Mouse (Mus musculus): ENCODE measurements around the gene Heatr5a.

Gene Heatr5a

GRCm38 (mm10) chr12:51971070-51971664 lies at the start of gene Heatr5a:
Gene Heatr5a, minus strand, starts transcription at chr12:51971321.
- peak; percentile 65 for DNase-seq (ENCODE audit: low read depth)

DNA sequence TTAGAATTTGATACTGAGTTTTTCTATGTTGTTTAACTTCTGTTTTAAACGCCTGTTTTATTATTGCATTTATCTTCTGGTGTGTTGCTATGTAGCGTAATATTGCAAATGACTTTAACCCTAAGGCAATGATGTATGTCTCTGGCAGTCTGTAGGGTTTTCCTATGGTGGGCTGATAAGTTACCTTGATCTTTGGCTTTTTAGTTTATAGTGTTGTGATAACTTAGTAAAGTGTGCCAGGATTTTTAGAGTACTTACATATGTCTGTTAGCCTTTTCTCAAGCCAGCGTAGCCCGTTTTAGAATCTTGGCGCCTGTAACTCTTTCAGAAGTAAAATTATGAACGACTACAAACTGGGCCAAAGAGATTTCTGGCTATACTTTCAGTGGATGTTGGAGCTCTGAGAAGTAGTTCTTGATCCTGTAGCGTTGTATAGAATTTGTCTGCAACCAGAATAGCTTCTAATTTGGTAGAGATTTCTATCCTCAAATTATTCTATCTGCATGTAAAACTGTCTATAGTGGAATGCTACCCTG lies 43.4 kb upstream of the Heatr5a start:
- DNase-seq (ENCODE audit: low read depth), result no peak

DNA sequence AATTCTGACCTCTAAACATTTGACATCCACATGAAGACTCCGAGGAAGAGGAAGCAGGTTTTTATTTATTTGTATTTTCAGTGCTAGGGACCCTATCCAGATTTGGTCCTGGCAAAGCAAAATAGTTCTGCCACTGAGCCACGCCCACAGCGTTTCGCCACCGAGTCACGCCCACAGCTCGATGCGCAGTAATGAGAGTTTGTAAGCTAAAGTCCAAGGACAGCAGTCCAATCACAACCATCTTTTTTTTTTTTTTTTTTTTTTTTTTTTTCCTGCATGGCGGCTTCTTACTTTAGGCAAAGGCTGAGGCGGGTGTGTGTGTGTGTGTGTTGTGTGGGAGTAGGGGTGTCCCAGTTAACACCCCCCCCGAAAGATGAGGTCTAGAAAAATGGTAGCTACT lies 42.9 kb upstream of the Heatr5a start:
- no peak for DNase-seq (ENCODE audit: low read depth)

DNA sequence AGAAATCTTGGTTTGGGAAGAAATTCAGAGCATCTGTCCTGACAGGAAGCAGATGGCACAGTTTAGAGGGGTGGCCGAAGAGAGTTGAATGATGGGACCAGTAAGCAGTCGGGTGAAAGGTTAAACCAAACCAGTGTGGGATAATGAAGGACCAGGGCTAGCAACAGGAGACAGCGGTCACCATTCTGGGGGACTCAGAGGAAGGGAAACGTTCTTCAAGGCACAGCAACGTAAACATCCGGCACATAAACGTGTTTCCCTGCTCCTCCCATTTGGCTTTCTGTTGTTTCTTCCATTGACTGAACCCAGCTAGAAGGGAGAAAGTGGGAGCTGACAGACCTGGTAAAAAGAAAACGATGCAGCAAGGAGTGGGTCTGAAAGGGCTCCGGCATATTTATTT lies 42.2 kb upstream of the Heatr5a start:
- DNase-seq (ENCODE audit: low read depth), result no peak

DNA sequence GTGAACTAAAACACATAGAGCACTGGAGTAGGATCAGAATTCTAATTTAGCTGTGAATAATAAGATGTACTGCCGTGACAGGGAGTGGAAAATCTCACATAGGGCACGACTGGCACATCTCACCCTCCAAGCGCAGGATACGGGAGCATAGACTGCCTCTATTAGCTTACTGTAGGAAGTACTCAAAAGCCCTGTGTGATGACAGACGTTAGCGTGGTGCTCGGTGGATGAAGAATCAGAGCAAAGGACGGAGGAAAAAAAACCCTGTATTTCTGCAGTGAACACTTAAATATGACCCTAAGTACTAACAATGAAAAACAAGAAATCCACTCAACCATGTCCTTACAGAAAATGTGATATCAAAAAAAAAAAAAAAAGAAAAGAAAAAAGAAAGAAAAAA lies 41.0 kb upstream of the Heatr5a start:
- no peak for DNase-seq (ENCODE audit: low read depth)

GRCm38 (mm10) chr12:52010630-52010961 lies 39.5 kb upstream of the Heatr5a start:
- peak; percentile 32 for DNase-seq (ENCODE audit: low read depth)

GRCm38 (mm10) chr12:52009928-52010629 lies 39.0 kb upstream of the Heatr5a start:
- DNase-seq (ENCODE audit: low read depth), result no peak

DNA sequence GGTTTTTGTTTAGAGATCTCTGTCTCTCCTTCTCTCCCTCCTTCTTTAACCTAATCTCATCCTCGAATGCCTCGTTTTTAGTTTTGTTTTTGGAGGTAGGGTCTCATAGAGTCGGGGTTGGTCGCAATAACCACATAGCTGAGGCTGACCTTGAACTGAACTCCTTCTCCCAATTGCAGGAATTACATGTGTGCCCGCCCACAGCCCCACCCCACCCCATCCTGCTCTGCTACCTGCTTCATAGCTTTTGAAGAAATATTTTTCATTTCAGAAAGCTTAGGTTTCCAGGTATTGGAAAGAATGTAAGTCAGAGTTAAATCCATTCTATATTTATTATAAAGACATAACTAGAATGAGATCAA lies 35.5 kb upstream of the Heatr5a start:
- DNase-seq (ENCODE audit: low read depth), result no peak

- DNase-seq (ENCODE audit: low read depth), result peak; percentile 79
These were observed 34.9 kb upstream of the Heatr5a start, which contains the start of gene Dtd2 for GRCm38 (mm10) chr12:52005877-52006632. Gene Dtd2, minus strand, starts transcription at chr12:52006501.

DNA sequence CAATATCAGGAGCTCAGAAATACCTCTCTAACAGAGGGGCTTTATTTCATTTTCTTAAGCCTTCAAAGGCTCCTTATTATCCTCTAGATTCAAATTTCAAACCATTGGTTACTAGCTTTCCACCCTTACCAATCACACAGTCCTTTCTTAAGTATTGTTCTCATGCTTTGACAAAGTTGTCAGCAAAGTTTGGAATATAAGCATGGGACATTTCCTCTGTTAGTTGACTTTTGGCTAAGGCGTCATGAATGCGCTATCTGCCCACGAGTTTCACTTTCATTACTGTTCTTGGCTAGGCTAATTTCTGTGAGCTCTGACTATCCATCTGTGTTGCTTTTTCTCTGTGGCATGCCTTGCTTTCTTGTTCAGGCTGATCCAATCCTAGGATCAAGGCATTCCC lies 31.6 kb upstream of the Heatr5a start:
- DNase-seq (ENCODE audit: low read depth), result no peak

- DNase-seq (ENCODE audit: low read depth), result peak; percentile 61
These were observed 30.4 kb upstream of the Heatr5a start for GRCm38 (mm10) chr12:52001544-52001943.

- no peak for DNase-seq (ENCODE audit: low read depth)
These were observed 27.3 kb upstream of the Heatr5a start for GRCm38 (mm10) chr12:51998366-51998932.

DNA sequence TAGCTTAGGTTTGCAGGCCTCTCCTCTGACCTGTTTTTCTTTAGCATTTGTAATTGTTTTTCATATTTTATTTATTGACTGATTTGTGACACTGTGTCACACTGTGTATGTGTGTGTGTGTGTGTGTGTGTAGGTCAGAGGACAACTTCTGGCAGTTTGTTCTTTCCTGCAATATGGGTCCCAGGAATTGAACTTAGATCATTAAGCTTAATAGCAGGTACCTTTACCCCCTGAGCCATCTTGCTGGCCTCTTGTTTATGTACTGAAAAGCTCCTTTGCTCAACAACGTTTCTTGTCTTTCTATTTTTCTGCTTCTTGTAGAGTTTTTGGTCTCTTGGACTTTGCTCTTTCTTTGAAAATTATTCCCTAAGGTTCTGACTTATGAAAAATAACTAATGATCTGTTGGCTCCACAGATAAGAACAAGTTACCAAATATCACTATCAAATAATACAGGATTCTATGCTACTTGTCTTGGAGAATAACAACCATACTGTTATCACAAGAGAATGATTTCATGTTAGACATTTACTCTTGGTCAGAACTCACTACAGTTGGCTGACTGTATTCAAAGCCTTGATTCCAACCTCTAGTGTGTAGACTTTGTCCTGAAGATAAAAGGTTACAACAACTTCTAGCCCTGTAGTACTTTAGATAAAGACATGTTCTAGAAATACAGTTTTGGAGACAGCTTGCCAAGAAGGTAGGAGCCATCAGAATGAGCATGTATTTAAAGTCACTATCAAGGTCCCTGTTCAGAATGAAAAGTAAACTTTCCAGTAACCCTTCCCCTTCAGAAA lies 24.8 kb upstream of the Heatr5a start:
- DNase-seq (ENCODE audit: low read depth), result no peak

GRCm38 (mm10) chr12:51990629-51991028 lies 19.5 kb upstream of the Heatr5a start:
- DNase-seq (ENCODE audit: low read depth), result no peak

DNA sequence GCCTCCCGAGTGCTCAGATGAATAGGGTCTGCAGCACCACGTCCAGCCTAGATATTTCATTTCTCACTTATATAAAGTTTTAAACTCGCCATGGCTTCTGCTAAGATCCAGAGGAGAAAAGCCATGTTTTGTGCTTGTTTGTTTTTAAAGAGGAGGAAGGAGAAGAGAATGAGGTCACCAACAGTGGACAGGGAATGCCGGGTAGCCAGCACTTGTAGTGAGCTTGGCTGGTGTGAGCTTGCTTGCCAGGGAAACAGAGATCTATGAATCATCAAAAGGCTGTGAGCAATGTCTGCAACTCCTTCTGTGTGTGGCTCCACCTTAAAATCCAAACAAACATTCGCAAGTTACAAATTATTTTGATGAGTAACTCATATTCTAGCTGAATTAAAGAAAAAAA lies 17.4 kb upstream of the Heatr5a start:
- DNase-seq (ENCODE audit: low read depth), result no peak

DNA sequence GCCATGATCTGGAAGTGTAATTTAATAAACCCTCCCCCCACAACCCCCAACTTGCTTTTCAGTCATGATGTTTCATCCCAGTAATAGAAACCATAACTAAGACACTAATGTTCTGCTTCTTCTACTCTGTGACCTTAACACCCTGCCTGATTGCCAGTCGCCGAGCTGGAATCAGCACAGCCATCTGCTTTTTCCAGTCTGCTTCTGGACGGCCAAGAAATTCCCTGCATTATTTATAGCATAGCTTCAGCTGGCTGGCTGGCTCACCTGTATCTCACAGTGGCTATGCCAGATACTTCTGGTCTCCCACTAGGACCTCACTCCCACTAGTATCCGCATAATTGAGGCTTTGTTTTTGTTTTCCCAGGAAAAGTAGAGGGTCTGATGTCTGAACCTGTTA lies 14.7 kb upstream of the Heatr5a start:
- DNase-seq (ENCODE audit: low read depth), result no peak

DNA sequence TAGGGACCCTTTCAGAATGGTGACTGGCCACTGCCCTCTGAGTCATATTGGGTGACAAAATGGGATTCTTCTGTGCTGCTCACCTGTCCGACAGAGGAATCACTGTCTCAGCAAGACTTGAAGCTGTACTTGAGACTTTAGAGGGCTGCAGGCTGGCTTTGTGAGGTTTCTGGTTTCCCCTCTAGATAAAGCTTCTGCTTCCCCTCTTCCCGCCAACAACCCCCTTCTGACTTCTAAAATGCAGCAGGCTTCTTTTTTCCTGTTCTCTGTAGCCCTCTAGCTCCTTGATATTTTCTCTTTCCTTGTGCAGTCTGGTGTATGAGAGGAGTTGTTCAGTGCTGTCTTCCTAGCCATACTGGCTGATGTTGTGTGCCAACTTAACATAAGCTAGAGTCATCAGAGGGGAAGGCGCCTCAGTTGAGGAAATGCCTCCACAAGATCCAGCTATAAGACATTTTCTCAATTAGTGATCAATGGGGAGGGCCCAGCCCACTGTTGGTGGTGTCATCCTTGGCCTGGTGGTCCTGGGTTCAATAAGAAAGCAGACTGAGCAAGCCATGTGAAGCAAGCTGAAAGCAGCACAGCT lies 14.1 kb upstream of the Heatr5a start:
- DNase-seq (ENCODE audit: low read depth), result no peak

DNA sequence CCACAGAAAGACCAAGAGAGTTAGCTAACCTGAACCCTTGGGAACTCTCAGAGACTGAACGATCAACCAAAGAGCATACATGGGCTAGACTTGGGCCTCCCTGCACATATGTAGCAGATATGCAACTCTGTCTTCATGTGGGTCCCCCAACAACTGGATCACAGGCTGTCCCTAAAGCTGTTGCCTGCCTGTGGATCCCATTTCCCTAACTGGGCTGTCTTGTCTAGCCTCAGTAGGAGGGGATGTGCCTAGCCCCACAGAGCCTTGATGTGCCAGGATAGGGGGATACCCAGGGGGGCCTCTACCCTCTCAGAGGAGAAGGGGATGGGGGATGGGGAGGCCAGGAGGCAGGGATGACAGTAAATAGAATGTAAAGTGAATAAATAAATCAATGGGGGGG lies 12.5 kb upstream of the Heatr5a start:
- no peak for DNase-seq (ENCODE audit: low read depth)

GRCm38 (mm10) chr12:51976531-51976930 lies 5.4 kb upstream of the Heatr5a start:
- no peak for DNase-seq (ENCODE audit: low read depth)

GRCm38 (mm10) chr12:51974381-51974780 lies 3.3 kb upstream of the Heatr5a start:
- DNase-seq (ENCODE audit: low read depth), result no peak

- DNase-seq (ENCODE audit: low read depth), result no peak
These were observed 1.3 kb upstream of the Heatr5a start for GRCm38 (mm10) chr12:51972269-51973065.

Measured in c-Kit-positive CD71-negative TER-119-negative erythroid progenitor cells, embryonic 14.5 days (primary cell).